Mouse (Mus musculus) splenic B cell, adult 2 months (primary cell): ENCODE measurements at regions not wholly inside any gene's neighbourhood (a gene's known extent, or its start where the extent isn't known, plus 50 kb on each side); places are given as distances from the start of the nearest gene placed in this dataset.
"Not testable (repeated sequence)": the region's sequence is repeated elsewhere in the genome, so short reads cannot be mapped to it uniquely, and the experiment has no call there.

ENCODE experiments used
- DNase-seq: peaks from one replicate; pipeline ENCODE4 v3.0.0-alpha.2; 2011; ENCODE audit warnings: low read depth, low spot score
- H3K27me3 ChIP-seq: 2 replicates; pipeline ENCODE4 v1.6.1; 2012; ENCODE audit warnings: mild to moderate bottlenecking, low read length, moderate library complexity, mixed read lengths; ENCODE audit not compliant: control insufficient read depth, poor library complexity, insufficient read depth, severe bottlenecking
- H3K36me3 ChIP-seq: 2 replicates; pipeline ENCODE4 v1.6.1; 2012; ENCODE audit warnings: mild to moderate bottlenecking, low read length, moderate library complexity, mixed read lengths; ENCODE audit not compliant: control insufficient read depth, poor library complexity, insufficient read depth, severe bottlenecking

- DNase-seq = no peak
- H3K27me3 ChIP-seq = no peaks in the 10 kb centered on the region; the same call in 1 of the 2 replicates
- no peaks in the 10 kb centered on the region for H3K36me3 ChIP-seq
These were observed 68.6 kb upstream of the Creb1 start for GRCm38 (mm10) chr1:64463715-64464290.

- H3K36me3 ChIP-seq, H3K27me3 ChIP-seq: not testable (repeated sequence)
- DNase-seq = peak; percentile 25
These were observed 70.8 kb upstream of the Creb1 start for GRCm38 (mm10) chr1:64461616-64462015.

GRCm38 (mm10) chr1:64457872-64458271 lies 74.6 kb upstream of the Creb1 start:
- Histone ChIP-seq H3K27me3 (no peaks in the 10 kb centered on the region), H3K36me3 (no peaks in the 10 kb centered on the region)
- DNase-seq = no peak

GRCm38 (mm10) chr1:64449141-64449540 lies 83.3 kb upstream of the Creb1 start:
- Histone ChIP-seq H3K36me3 (no peaks in the 10 kb centered on the region), H3K27me3 (no peaks in the 10 kb centered on the region)
- DNase-seq = no peak

- DNase-seq = peak; percentile 83
- no peaks in the 10 kb centered on the region for H3K36me3 ChIP-seq
- H3K27me3 ChIP-seq = no peaks in the 10 kb centered on the region
These were observed 84.4 kb upstream of the Creb1 start for GRCm38 (mm10) chr1:64448090-64448489.

- H3K27me3 ChIP-seq = no peaks in the 10 kb centered on the region
- H3K36me3 ChIP-seq = no peaks in the 10 kb centered on the region
- no peak for DNase-seq
These were observed 86.0 kb upstream of the Creb1 start for GRCm38 (mm10) chr1:64446492-64446891.

- H3K36me3 ChIP-seq = no peaks in the 10 kb centered on the region
- peak; percentile 47 for DNase-seq
- no peaks in the 10 kb centered on the region for H3K27me3 ChIP-seq
These were observed 86.5 kb upstream of the Creb1 start for GRCm38 (mm10) chr1:64445919-64446318.

- no peak for DNase-seq
- H3K36me3 ChIP-seq = no peaks in the 10 kb centered on the region
These were observed 89.0 kb upstream of the Creb1 start for GRCm38 (mm10) chr1:64443436-64443835.

GRCm38 (mm10) chr1:64442179-64442874 lies 90.1 kb upstream of the Creb1 start:
- DNase-seq = no peak
- Histone ChIP-seq H3K27me3 (no peaks in the 10 kb centered on the region), H3K36me3 (no peaks in the 10 kb centered on the region)

More at GRCm38 (mm10) chr1:64443436-64443835, 89.0 kb upstream of the Creb1 start:
- H3K27me3 ChIP-seq = no peaks in the 10 kb centered on the region

- DNase-seq = no peak
- Histone ChIP-seq H3K27me3 (no peaks in the 10 kb centered on the region), H3K36me3 (no peaks in the 10 kb centered on the region)
These were observed 109.2 kb upstream of the Creb1 start for GRCm38 (mm10) chr1:64423256-64423655.

GRCm38 (mm10) chr1:64418567-64418966 lies 113.9 kb upstream of the Creb1 start:
- peak; percentile 17 for DNase-seq
- Histone ChIP-seq H3K27me3 (no peaks in the 10 kb centered on the region), H3K36me3 (no peaks in the 10 kb centered on the region)

- no peak for DNase-seq
- H3K27me3 ChIP-seq = no peaks in the 10 kb centered on the region
- no peaks in the 10 kb centered on the region for H3K36me3 ChIP-seq
These were observed 116.5 kb upstream of the Creb1 start for GRCm38 (mm10) chr1:64415906-64416305.

- H3K36me3 ChIP-seq = no peaks in the 10 kb centered on the region
- H3K27me3 ChIP-seq = no peaks in the 10 kb centered on the region
- DNase-seq = no peak
These were observed 119.3 kb upstream of the Creb1 start for GRCm38 (mm10) chr1:64413181-64413560.

GRCm38 (mm10) chr1:64412481-64413180 lies 119.8 kb upstream of the Creb1 start:
- no peak for DNase-seq
- Histone ChIP-seq H3K27me3 (no peaks in the 10 kb centered on the region), H3K36me3 (no peaks in the 10 kb centered on the region)

- DNase-seq = no peak
- Histone ChIP-seq H3K27me3 (no peaks in the 10 kb centered on the region), H3K36me3 (no peaks in the 10 kb centered on the region)
These were observed 120.5 kb upstream of the Creb1 start for GRCm38 (mm10) chr1:64411851-64412480.
